Mouse (Mus musculus): ENCODE results near the gene Tchhl1. TPM values are rescaled to one million over a fixed set of nuclear protein-coding genes. Genes with fewer than 3 reads are reported as not detected.

The Tchhl1 gene
- polyA plus RNA-seq, 1 experiment from 2014 or later, result not detected

DNA sequence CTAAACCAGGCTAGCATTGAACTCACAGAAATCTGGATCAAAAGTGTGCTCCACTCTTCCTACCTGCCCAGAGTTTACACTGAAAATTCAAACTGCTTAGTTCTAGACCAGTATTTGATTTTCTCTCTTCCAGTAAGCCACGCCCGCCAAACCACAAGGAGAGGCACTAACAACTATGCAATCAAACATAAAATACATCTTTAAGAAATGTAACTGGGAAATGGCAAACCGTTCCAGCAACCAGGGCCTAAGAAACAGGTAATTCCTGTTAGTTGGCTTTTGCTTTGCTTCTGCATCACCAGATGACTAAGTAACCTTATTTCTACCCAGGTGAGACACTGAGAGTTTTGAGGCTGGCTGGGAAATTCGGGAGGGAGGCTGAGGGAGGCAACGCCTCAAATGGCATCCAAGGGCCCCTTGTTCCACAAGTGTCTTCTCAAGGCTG is 38.3 kb downstream of the Tchhl1 start:
- H3K27ac ChIP-seq, result no peak overlapping the region
- WGBS, result 83% methylated on average over 5 of the region's 5 CpGs
- no peaks in the 10 kb centered on the region for H3K4me1 ChIP-seq
- H3K4me3 ChIP-seq, result no peak overlapping the region
- no peak for ATAC-seq (ENCODE audit: low FRiP score, low read depth)
- no peak overlapping the region for H3K4me2 ChIP-seq (replicated peaks)
- 0 out of 2 replicates have a peak, but pooled peaks cover 4% of the 10 kb centered on the region for H3K9me3 ChIP-seq
- no peaks in the 10 kb centered on the region for H3K27me3 ChIP-seq (replicated peaks)
- H3K9ac ChIP-seq, result no peak overlapping the region
- H3K36me3 ChIP-seq, result no peaks in the 10 kb centered on the region

DNA sequence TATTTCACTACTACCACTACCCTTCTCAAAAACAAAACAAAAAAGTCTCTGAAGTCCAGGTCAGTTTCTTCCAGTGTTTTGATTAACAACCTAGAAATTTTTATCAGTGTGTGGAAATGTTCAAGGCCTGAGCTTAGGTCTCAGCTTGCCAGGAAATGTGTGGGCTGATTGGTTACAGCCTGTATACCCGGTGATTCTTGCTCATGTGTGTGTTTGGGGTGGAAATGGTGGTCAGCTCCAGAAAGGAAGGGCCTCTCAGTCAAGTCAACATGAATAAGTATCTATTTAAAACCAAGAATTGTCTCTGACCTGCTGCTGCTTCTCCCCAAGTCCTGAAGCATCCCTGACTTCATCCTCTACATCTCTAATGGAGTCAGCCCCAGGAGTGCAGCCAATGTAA is 40.7 kb downstream of the Tchhl1 start:
- H3K9ac ChIP-seq, result no peak overlapping the region
- no peak overlapping the region for H3K4me3 ChIP-seq
- WGBS, result 91% methylated on average over 1 of the region's 1 CpGs
- no peak for ATAC-seq (ENCODE audit: low FRiP score, low read depth)
- H3K4me2 ChIP-seq (replicated peaks), result no peak overlapping the region
- H3K27me3 ChIP-seq (replicated peaks), result no peaks in the 10 kb centered on the region
- H3K27ac ChIP-seq, result no peak overlapping the region
- H3K4me1 ChIP-seq, result no peaks in the 10 kb centered on the region
- no peaks in the 10 kb centered on the region for H3K36me3 ChIP-seq
- H3K9me3 ChIP-seq, result no peaks in the 10 kb centered on the region

DNA sequence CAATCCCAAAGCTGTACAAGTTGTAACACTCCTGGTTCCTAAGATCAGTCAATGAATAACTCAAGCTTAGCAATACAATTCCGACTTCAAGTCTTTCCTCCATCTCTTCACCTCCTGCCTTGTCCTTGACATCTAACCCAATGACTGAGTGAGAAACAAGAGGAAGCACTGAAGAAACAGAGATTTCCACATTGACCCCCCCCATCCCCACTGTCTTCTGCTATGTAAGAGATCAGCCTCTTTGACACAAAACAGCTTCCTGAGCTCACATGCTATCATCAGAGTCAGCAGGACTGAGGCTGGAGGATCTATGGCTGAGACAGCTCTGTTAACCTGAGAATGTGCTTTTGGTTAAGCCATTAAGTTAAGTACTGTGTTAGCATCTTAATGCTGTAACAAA is 42.5 kb downstream of the Tchhl1 start:
- WGBS, result 82% methylated on average over 1 of the region's 1 CpGs
- ATAC-seq (ENCODE audit: low FRiP score, low read depth), result no peak

DNA sequence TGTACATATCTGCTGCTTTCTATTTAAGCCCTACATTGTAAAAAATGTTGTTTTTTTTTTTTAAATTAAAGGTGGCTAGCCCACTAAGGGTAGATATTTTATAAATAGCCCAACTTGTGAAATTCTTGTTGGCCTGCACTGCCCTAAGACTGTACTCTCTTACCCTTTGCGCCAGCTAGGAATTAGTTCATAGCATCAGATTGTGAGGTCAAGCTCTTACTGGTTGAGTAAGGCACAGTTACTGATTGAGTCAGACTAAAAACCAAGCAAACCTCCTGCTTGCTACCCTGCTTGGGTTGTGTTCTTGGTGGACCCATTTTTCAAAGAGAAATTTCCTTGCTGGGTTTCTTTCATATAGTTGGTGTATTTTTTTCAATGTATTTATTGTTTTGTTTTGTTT is 43.2 kb downstream of the Tchhl1 start:
- H3K9me3 ChIP-seq, result no peaks in the 10 kb centered on the region
- H3K4me3 ChIP-seq, result no peak overlapping the region
- WGBS, result 90% methylated on average over 1 of the region's 1 CpGs
- no peaks in the 10 kb centered on the region for H3K27me3 ChIP-seq (replicated peaks)
- H3K36me3 ChIP-seq, result no peaks in the 10 kb centered on the region
- no peak for ATAC-seq (ENCODE audit: low FRiP score, low read depth)
- no peak overlapping the region for H3K4me2 ChIP-seq (replicated peaks)
- H3K27ac ChIP-seq, result no peak overlapping the region
- H3K4me1 ChIP-seq, result no peaks in the 10 kb centered on the region
- no peak overlapping the region for H3K9ac ChIP-seq

More for the DNA sequence above, 42.5 kb downstream of the Tchhl1 start:
- Histone ChIP-seq H3K27me3 (replicated peaks) (no peaks in the 10 kb centered on the region), H3K4me2 (replicated peaks) (no peak overlapping the region), H3K4me1 (no peaks in the 10 kb centered on the region), H3K9ac (no peak overlapping the region), H3K36me3 (no peaks in the 10 kb centered on the region), H3K4me3 (no peak overlapping the region), H3K9me3 (no peaks in the 10 kb centered on the region), H3K27ac (no peak overlapping the region)

DNA sequence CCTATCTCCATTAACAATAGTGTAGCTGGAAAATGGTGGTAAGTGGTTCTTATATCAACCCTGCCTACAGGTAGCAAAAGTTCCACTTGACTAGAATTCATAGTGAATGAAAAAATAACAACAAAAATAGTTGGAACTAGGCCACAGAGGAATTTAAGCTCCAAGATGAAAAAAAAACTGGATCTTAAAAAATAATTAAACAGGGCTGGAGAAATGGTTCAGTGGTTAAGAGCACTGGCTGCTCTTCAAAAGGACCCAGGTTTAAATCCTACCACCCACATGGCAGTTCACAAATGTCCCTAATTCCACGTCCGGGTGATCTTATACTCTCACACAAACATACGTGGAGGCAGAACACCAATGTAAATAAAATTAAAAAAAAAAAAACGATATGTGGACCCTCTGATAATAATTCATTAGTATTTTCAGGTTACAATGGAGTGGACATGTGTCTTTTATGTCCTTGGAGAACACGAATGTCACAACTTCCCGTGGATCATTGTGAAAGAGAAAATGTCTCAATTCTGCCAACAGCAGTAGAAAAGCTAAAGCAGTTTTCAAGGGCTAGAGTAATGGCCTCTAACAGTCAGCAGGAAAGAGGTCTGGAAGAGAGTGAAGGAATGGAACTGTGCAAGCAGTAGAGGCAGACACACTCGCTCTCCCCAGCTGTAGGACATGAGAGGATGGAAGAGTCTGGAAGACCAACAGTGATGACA is 44.0 kb downstream of the Tchhl1 start:
- Histone ChIP-seq H3K4me2 (replicated peaks) (no peak overlapping the region), H3K27ac (no peak overlapping the region), H3K9ac (no peak overlapping the region), H3K9me3 (no peaks in the 10 kb centered on the region), H3K4me1 (no peaks in the 10 kb centered on the region), H3K27me3 (replicated peaks) (no peaks in the 10 kb centered on the region), H3K36me3 (no peaks in the 10 kb centered on the region), H3K4me3 (no peak overlapping the region)
- 83% methylated on average over 7 of the region's 7 CpGs for WGBS
- no peak for ATAC-seq (ENCODE audit: low FRiP score, low read depth)

DNA sequence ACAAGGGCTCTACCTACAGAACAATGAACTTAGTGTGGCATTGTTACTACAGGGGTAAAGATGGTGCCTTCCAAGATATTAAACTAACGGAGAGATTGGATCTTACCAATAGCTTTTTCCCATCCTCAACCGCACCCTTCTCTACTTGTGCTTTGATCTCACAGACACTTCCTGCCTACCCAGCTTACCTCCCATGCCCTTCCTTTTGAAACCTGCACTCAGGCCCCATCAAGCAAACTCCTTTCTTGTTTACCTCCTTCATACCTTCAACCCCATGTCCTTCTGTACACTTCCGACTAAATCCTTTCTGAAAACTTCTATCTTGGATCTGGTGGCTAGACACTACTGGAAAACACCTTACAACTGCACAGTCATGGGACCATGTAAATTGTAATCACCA is 46.1 kb downstream of the Tchhl1 start:
- ATAC-seq (ENCODE audit: low FRiP score, low read depth), result no peak
- Histone ChIP-seq H3K4me3 (no peak overlapping the region), H3K4me2 (replicated peaks) (no peak overlapping the region), H3K27me3 (replicated peaks) (no peaks in the 10 kb centered on the region), H3K9me3 (no peaks in the 10 kb centered on the region), H3K36me3 (no peaks in the 10 kb centered on the region), H3K4me1 (no peaks in the 10 kb centered on the region), H3K9ac (no peak overlapping the region), H3K27ac (no peak overlapping the region)
- WGBS, result 95% methylated on average over 3 of the region's 3 CpGs

DNA sequence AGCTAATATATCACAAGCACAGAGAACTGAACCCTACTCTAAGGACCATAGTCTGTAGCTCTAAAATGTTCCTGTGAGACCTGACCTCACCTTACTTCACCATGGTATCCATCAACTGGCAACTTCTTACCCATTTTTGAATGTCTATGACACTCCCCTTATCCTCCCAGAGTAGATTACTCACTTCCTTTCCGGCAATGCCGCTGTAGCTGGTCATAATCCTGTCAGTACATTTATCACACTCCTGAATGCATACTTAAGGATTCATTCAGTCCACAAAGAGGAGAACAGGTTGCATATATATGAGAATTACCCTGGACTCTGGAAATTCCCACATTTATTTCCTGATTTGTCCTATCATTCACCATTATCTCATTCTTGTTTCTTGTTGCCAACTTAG is 48.8 kb downstream of the Tchhl1 start:
- H3K4me1 ChIP-seq, result peaks cover 7% of the 10 kb centered on the region
- H3K9ac ChIP-seq, result no peak overlapping the region
- no peaks in the 10 kb centered on the region for H3K27me3 ChIP-seq (replicated peaks)
- H3K4me3 ChIP-seq, result no peak overlapping the region
- WGBS, result 78% methylated on average over 2 of the region's 2 CpGs
- no peak overlapping the region for H3K4me2 ChIP-seq (replicated peaks)
- H3K27ac ChIP-seq, result no peak overlapping the region
- H3K36me3 ChIP-seq, result no peaks in the 10 kb centered on the region
- no peaks in the 10 kb centered on the region for H3K9me3 ChIP-seq
- no peak for ATAC-seq (ENCODE audit: low FRiP score, low read depth)

DNA sequence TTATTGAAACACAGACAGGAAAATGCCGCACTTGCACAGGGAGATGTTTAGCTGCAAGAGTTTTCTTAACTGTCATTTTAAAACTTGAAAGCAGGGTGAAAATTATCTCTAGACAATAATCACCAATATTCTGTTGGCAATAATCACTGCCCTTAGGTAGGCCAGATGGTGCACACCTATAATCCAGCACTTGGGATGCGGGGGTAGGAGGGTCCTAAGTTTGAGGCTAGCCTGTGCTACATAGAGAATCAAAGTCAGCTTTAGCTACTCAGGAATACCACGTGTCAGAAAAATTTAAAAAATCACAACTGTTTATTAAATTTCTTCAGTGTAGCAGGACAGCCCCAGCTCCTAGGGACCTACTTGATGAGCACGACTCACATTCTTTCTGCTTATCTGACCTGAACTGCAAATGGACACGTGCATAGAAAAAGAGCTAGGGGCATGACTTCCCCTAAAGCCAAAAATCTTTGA is 51.3 kb downstream of the Tchhl1 start:
- Histone ChIP-seq H3K4me2 (replicated peaks) (peak overlapping the region; percentile 74), H3K27me3 (replicated peaks) (no peaks in the 10 kb centered on the region), H3K4me1 (peaks cover 7% of the 10 kb centered on the region), H3K9ac (no peak overlapping the region), H3K4me3 (no peak overlapping the region), H3K9me3 (no peaks in the 10 kb centered on the region), H3K27ac (no peak overlapping the region), H3K36me3 (no peaks in the 10 kb centered on the region)
- peak; percentile 42 for ATAC-seq (ENCODE audit: low FRiP score, low read depth)
- 57% methylated on average over 5 of the region's 5 CpGs for WGBS

DNA sequence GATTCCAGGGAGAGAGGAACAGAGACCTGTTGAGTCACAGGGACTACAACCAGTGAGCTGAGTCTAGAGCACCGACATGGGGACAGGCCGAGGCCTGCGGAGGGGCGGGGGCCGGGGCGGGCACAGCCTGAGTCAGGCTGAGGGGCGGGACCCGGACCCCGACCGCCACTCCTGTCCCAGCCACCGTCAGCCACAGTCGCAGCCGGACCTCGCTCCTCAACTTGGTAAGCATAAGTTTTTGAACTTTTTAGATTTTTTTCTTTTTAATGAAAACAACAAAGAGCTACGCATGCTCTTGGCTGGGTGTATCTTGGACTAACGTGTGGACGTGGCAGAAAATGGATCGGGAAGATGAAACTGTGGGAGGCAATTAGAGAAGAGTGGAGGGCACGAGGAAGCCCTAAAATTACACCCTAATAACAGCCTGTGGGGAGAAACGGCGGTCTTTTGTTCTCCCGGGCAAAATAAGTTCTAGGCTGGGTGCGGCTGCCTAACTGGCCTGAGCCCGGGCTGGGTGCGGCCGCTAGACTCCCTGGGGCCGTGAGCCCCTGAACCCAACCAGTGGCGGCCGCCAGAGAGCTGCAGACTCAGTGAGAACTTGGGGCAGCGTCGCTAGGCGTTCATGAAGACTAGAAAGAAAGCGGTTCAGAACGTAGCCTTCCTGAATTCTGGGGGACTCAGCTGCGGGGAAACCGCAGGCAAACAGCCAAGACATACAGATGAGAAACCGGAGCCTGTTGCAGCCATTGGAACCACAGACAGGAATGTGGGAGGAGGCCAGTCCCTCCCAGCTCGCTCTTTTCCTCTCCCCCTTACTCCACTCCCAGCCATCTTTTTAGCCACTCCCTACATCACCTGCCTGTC is 52.0 kb downstream of the Tchhl1 start, which contains the start of gene S100a11:
S100a11 (plus strand) TSS at position 159 of the 864 bp plus-strand sequence.
- peak; percentile 90 for ATAC-seq (ENCODE audit: low FRiP score, low read depth)
- WGBS, result under 1% methylated on average over 38 of the region's 38 CpGs
- Histone ChIP-seq H3K36me3 (no peaks in the 10 kb centered on the region), H3K4me3 (peak within 1 kb of the TSS; percentile 43), H3K4me1 (peaks cover 7% of the 10 kb centered on the region), H3K27me3 (replicated peaks) (no peaks in the 10 kb centered on the region), H3K9ac (peak within 1 kb of the TSS; percentile 44; the same call in 1 of the 2 replicates), H3K4me2 (replicated peaks) (peak within 1 kb of the TSS; percentile 74), H3K27ac (no peak within 1 kb of the TSS), H3K9me3 (no peaks in the 10 kb centered on the region)

Small RNAs within 50 kb of the gene (microRNA-seq; reads per million reads assigned to microRNA genes)
- gene Gm22752, result not detected

Other genes starting within 250 kb of the Tchhl1 start
- gene Flg, start 195.2 kb upstream of the Tchhl1 start, polyA plus RNA-seq (2016; fragmentation: Nextera tagmentation; extraction: Ambion mirVana), result not detected in 2 replicates
- gene Hrnr, start 149.0 kb upstream of the Tchhl1 start, polyA plus RNA-seq (2016; fragmentation: Nextera tagmentation; extraction: Ambion mirVana), result not detected in 2 replicates
- gene Rptn, start 75.1 kb upstream of the Tchhl1 start, polyA plus RNA-seq (2016; fragmentation: Nextera tagmentation; extraction: Ambion mirVana), result not detected in 2 replicates
- gene Tchh, start 26.4 kb upstream of the Tchhl1 start, polyA plus RNA-seq (2016; fragmentation: Nextera tagmentation; extraction: Ambion mirVana), result 1.6 and 1.9 TPM in 2 replicates
- 324 and 328 TPM in 2 replicates for gene S100a11, start 51.7 kb downstream of the Tchhl1 start, polyA plus RNA-seq (2016; fragmentation: Nextera tagmentation; extraction: Ambion mirVana)
- gene S100a10, start 86.3 kb downstream of the Tchhl1 start, polyA plus RNA-seq (2016; fragmentation: Nextera tagmentation; extraction: Ambion mirVana), result 248 and 305 TPM in 2 replicates
- gene Tdpoz2, start 183.9 kb downstream of the Tchhl1 start, polyA plus RNA-seq (2016; fragmentation: Nextera tagmentation; extraction: Ambion mirVana), result not detected in 2 replicates
- gene Tdpoz1, start 207.6 kb downstream of the Tchhl1 start, polyA plus RNA-seq (2016; fragmentation: Nextera tagmentation; extraction: Ambion mirVana), result not detected in 2 replicates
- gene Gm37596, start 224.3 kb downstream of the Tchhl1 start, polyA plus RNA-seq (2016; fragmentation: Nextera tagmentation; extraction: Ambion mirVana), result not detected in 2 replicates